Mouse (Mus musculus) olfactory bulb, adult 2 months (tissue): ENCODE data around the gene Pcdh15. TPM values are rescaled to one million over a fixed set of nuclear protein-coding genes. Genes with fewer than 3 reads are reported as not detected.

Experiments
- H3K27ac ChIP-seq: fragments of 200-500 bp; 2 replicates; pipeline ENCODE4 v1.5.1; 2012; ENCODE audit warnings: low read depth, low read length; ENCODE audit not compliant: insufficient read depth
- H3K4me1 ChIP-seq: fragments of 200-500 bp; 2 replicates; pipeline ENCODE4 v1.6.1; 2012; ENCODE audit warnings: low read length; ENCODE audit not compliant: control insufficient read depth, insufficient read depth
- H3K4me3 ChIP-seq: fragments of 200-500 bp; 2 replicates; pipeline ENCODE4 v1.5.1; 2012; ENCODE audit warnings: mild to moderate bottlenecking, low read depth, low read length, moderate library complexity; ENCODE audit not compliant: insufficient read depth
- CTCF ChIP-seq: fragments of 200-500 bp; IDR thresholded peaks from 2 replicates; pipeline ENCODE4 v1.5.1; 2012; ENCODE audit warnings: low read depth, mild to moderate bottlenecking, low read length, moderate library complexity; ENCODE audit not compliant: insufficient read depth
- POLR2A ChIP-seq: fragments of 200-500 bp; IDR thresholded peaks from 2 replicates; pipeline ENCODE4 v1.6.1; 2012; ENCODE audit warnings: mild to moderate bottlenecking, low read depth, low read length, moderate library complexity; ENCODE audit not compliant: insufficient read depth
- WGBS: fragments of 180-500 bp; shearing (Covaris S2); methylation state at CpG from one replicate; pipeline ENCODE4 v1.1.7; 2018; 5-methylcytosine and 5-hydroxymethylcytosine counted together
- polyA plus RNA-seq: library from polyadenylated mRNA; stranded (reverse); fragments of >200 nt; gene quantifications from 2 replicates; pipeline ENCODE4 v1.2.4, GENCODE M21; 2012; ENCODE audit warnings: low replicate concordance; ENCODE audit not compliant: missing spikeins, insufficient read depth, insufficient read length

Pcdh15 gene
- polyA plus RNA-seq, 1 experiment: not detected

- TF ChIP-seq POLR2A (no peak), CTCF (no peak)
- 50% methylated on average over 13 of the region's 13 CpGs for WGBS
- Histone ChIP-seq H3K4me3 (no peak overlapping the region), H3K27ac (no peak overlapping the region), H3K4me1 (peaks cover 4% of the 10 kb centered on the region; the same call in 1 of the 2 replicates)
These were observed 4.3 kb downstream of the Pcdh15 start for GRCm38 (mm10) chr10:73103383-73103994.

GRCm38 (mm10) chr10:73105893-73106292 lies 6.8 kb downstream of the Pcdh15 start:
- Histone ChIP-seq H3K4me1 (no peaks in the 10 kb centered on the region), H3K4me3 (no peak overlapping the region), H3K27ac (no peak overlapping the region)
- WGBS: 56% methylated on average over 2 of the region's 2 CpGs
- no peak for TF ChIP-seq CTCF
- no peak for TF ChIP-seq POLR2A

DNA sequence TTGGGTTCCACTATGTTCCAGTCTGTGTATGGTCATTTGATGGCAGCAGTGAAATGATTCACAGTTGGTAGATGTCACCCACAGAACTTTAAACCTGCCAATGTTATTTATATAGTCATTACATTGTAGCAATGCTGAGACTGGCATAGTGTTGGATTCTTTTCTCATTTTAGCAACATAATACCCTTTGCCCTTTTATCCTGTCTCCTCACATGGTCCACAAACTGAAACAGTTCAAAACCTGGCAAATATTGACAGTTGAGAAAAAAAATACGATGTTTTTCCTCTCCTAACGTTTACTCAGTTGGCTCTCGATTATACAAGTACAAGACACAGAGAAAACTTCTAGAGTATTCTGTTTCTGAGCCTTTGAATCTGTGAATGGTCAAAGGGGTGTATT lies 38.8 kb downstream of the Pcdh15 start:
- Histone ChIP-seq H3K27ac (no peak overlapping the region), H3K4me3 (no peak overlapping the region), H3K4me1 (no peaks in the 10 kb centered on the region)
- no peak for TF ChIP-seq CTCF
- no peak for TF ChIP-seq POLR2A
- WGBS: 71% methylated on average over 3 of the region's 3 CpGs

- Histone ChIP-seq H3K4me3 (no peak overlapping the region), H3K27ac (no peak overlapping the region), H3K4me1 (no peaks in the 10 kb centered on the region)
- TF ChIP-seq POLR2A (no peak), CTCF (no peak)
These were observed 48.4 kb downstream of the Pcdh15 start for GRCm38 (mm10) chr10:73147543-73147942.

GRCm38 (mm10) chr10:73147978-73148377 lies 48.8 kb downstream of the Pcdh15 start:
- no peak for TF ChIP-seq CTCF
- TF ChIP-seq POLR2A: no peak
- 67% methylated on average over 4 of the region's 4 CpGs for WGBS

DNA sequence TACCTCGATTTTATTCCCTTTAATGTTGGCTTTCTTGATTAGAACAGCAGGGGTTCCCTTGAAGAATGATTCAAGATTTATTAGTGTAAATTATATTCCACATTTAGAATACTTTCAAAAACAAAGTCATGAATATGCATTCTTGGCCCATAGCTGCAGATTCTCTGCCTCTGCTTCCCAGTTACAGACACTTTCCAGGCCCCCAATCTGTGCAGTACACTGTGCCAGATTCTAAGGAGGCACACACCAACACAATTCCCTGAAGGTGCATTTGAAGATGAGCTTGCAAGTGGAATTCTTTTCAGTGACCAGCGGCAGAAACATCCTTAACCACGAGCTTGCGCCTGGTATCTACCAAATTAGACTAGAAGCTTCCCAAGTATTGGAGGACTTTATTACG lies 55.4 kb downstream of the Pcdh15 start:
- no peak for TF ChIP-seq POLR2A
- TF ChIP-seq CTCF: no peak
- WGBS: 78% methylated on average over 5 of the region's 5 CpGs
- H3K27ac ChIP-seq: no peak overlapping the region
- H3K4me1 ChIP-seq: no peaks in the 10 kb centered on the region
- H3K4me3 ChIP-seq: no peak overlapping the region

More at GRCm38 (mm10) chr10:73147978-73148377, 48.8 kb downstream of the Pcdh15 start:
- Histone ChIP-seq H3K4me1 (no peaks in the 10 kb centered on the region), H3K4me3 (no peak overlapping the region), H3K27ac (no peak overlapping the region)

- Histone ChIP-seq H3K4me1 (no peaks in the 10 kb centered on the region), H3K27ac (no peak overlapping the region), H3K4me3 (no peak overlapping the region)
- 90% methylated on average over 1 of the region's 1 CpGs for WGBS
- TF ChIP-seq CTCF: no peak
- TF ChIP-seq POLR2A: no peak
These were observed 62.6 kb downstream of the Pcdh15 start for GRCm38 (mm10) chr10:73161757-73162156.

DNA sequence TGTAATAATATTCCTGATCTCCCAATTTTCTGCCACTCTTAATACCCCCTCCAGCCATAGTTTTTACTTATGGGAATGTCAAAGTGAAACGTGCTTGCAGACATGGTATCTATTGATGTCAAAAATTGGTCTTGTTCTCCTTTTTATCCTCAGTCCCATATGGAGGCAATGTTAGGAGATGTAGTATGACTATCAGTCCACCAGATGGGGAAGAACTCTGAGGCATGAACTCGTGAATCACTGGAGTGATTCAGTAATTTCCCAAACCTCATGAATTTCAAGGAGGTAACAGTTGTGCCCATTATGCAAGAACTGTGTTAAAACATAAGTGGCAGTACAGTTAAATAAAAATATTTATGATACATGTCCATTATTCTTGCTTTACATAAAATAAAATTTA lies 116.9 kb downstream of the Pcdh15 start:
- no peaks in the 10 kb centered on the region for H3K4me1 ChIP-seq
- no peak overlapping the region for H3K4me3 ChIP-seq
- WGBS: 63% methylated on average over 2 of the region's 2 CpGs
- no peak for TF ChIP-seq POLR2A
- no peak for TF ChIP-seq CTCF
- H3K27ac ChIP-seq: no peak overlapping the region

- 77% methylated on average over 5 of the region's 5 CpGs for WGBS
- TF ChIP-seq CTCF: no peak
- TF ChIP-seq POLR2A: no peak
These were observed 143.2 kb downstream of the Pcdh15 start for GRCm38 (mm10) chr10:73242294-73242693.

More at GRCm38 (mm10) chr10:73242294-73242693, 143.2 kb downstream of the Pcdh15 start:
- no peaks in the 10 kb centered on the region for H3K4me1 ChIP-seq
- H3K4me3 ChIP-seq: no peak overlapping the region
- H3K27ac ChIP-seq: no peak overlapping the region
